Comparison of ENCODE assay signal across 23 mouse cellular contexts in genomic region chr1:169682775-169683497, GRCm38 (mm10). TPM values are rescaled to one million over a fixed set of nuclear protein-coding genes. Genes with fewer than 3 reads are reported as not detected.
"Had no signal": no experiment of that assay in that cellular context is flagged by ENCODE, and none has a peak within 500 bp of the region (broad histone marks: within the 10 kb centered on the region; RNA-seq: fewer than 3 reads in every experiment).

No protein-coding gene starts in this region.

- H3K27me3 ChIP-seq: kidney, embryonic 15.5 days; liver, embryonic 13.5 days; megakaryocyte, embryonic 14.5 days; midbrain, embryonic 13.5 days; neural tube, embryonic 13.5 days; stomach, embryonic 15.5 days had no signal

- H3K9ac ChIP-seq: kidney, embryonic 15.5 days; liver, embryonic 13.5 days; lung, embryonic 14.5 days; midbrain, embryonic 13.5 days; neural tube, embryonic 13.5 days; stomach, embryonic 15.5 days had no signal

- ATAC-seq: lung, postnatal 0 days; midbrain, embryonic 13.5 days; midbrain, embryonic 16.5 days had no signal

- H3K36me3 ChIP-seq: kidney, embryonic 15.5 days; liver, embryonic 13.5 days; midbrain, embryonic 10.5 days; midbrain, embryonic 13.5 days; neural tube, embryonic 13.5 days; stomach, embryonic 15.5 days had no signal

- H3K27ac ChIP-seq: kidney, embryonic 15.5 days; left cerebral cortex, adult 2 months; liver, embryonic 13.5 days; midbrain, embryonic 10.5 days; midbrain, embryonic 13.5 days; neural tube, embryonic 13.5 days; stomach, embryonic 15.5 days had no signal

- DNase-seq: kidney, adult 11 months; kidney, adult 8-10 months; kidney, postnatal 10 days; kidney, postnatal 36 days; layer of hippocampus, postnatal 36 days; liver, embryonic 13.5 days; lung, embryonic 14.5 days; retina, postnatal 1 day; right cerebral cortex, postnatal 25 days; spleen, adult 18-20 months; thymus, postnatal 36 days had no signal

- H3K4me3 ChIP-seq: kidney, embryonic 15.5 days; left cerebral cortex, adult 2 months; liver, embryonic 13.5 days; megakaryocyte, embryonic 14.5 days; midbrain, embryonic 10.5 days; midbrain, embryonic 13.5 days; myocyte; neural tube, embryonic 13.5 days; stomach, embryonic 15.5 days had no signal

- H3K4me2 ChIP-seq: kidney, embryonic 15.5 days; liver, embryonic 13.5 days; lung, embryonic 14.5 days; midbrain, embryonic 13.5 days; neural tube, embryonic 13.5 days; stomach, embryonic 15.5 days had no signal

- H3K4me1 ChIP-seq: kidney, embryonic 15.5 days; liver, embryonic 13.5 days; megakaryocyte, embryonic 14.5 days; midbrain, embryonic 10.5 days; midbrain, embryonic 13.5 days; neural tube, embryonic 13.5 days; stomach, embryonic 15.5 days had no signal

- H3K9me3 ChIP-seq: kidney, embryonic 15.5 days; liver, embryonic 13.5 days; midbrain, embryonic 10.5 days; midbrain, embryonic 13.5 days; neural tube, embryonic 13.5 days; stomach, embryonic 15.5 days had no signal

RNA-seq across cellular contexts. Expression of gene Rgs5, which starts 27.6 kb away (rescaled TPM):
- total RNA-seq: monocyte, adult 5-6 weeks; neutrophil, adult 5-6 weeks had no signal
